Mouse (Mus musculus): ENCODE measurements around the gene Bbs9.

The Bbs9 gene

DNA sequence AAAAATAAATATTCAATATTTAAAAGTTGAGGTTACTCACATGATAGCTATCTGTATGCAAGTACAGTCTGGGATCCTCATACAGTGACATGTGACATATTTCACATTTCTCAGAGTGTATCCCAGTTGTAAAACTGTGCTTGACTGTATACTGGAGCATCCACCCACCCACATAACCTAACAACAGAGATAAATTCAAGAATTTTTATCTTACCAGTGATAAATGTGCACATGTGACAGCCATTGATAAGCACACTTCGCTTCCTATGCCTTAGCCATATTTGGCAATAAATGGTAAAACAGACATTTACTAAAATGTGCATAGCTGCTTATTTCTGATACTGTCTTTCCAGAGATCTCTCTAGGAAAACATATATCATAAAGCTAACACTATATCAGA, 330.5 kb downstream of the Bbs9 start:
- no peak for DNase-seq (ENCODE audit: low spot score in 2 of 2)

DNA sequence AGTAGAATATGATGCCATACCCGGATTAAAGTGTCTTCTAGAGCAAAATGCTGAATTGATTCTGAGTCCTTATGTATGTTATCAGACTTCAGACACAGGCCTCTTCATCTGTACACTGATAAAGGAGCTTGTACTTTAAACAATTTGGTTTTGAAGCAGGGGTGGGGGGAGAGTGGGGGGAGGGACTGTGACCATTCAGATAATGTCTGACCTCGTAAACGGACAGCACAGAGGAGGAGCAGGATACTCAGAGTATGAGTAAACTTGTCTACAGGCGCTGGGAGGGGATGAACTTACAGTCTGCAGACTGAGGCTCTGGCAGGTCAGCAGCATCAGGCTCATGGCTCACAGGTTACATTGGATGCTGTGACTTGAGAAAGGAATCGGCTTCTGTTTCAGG, 331.0 kb downstream of the Bbs9 start:
- no peak for DNase-seq (ENCODE audit: low spot score in 2 of 2)

DNA sequence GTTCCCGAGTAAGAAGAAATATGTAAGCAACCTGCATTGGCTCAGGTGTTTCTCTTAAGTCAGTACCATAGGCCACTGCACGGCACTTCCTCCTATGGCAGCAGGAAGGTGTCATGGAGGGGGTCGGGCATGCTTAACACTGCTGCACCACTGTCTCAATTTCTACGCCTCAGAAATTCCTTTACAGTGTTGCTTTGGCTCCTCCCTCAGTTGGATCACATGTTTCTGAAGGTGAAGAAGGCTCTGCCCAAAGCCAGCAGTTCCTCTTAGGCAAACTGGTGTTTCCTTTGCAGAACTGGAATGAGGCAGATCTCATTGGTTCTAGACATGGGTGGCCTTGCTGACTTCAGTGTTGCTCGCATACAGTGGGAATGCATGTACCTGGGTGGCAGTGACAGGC, 332.2 kb downstream of the Bbs9 start:
- no peak for DNase-seq (ENCODE audit: low spot score in 2 of 2)

DNA sequence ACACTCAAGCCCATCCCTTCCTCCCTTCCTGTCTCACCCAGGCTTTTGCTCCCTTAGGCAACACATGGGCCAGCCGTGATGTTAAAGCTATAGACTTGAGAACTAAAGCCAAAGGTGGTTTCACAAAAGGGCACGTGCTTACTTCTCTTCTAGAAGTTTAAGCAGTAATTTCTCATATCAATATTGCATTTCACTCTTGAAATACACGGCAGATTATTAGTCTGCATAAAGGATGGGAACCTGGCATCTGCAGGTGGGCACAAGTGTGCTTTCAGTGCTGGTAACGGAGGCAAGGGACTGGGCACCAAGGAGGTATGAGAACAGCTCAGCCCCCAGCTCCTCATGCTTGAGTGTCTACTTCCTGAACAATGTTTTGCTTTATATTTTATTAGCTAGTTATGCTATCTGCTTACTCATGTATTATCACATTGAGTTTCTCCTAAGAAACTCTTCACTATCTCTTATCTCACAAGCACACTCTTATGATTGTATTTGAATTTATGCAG, 334.2 kb downstream of the Bbs9 start:
- no peak for DNase-seq (ENCODE audit: low spot score in 2 of 2)

DNA sequence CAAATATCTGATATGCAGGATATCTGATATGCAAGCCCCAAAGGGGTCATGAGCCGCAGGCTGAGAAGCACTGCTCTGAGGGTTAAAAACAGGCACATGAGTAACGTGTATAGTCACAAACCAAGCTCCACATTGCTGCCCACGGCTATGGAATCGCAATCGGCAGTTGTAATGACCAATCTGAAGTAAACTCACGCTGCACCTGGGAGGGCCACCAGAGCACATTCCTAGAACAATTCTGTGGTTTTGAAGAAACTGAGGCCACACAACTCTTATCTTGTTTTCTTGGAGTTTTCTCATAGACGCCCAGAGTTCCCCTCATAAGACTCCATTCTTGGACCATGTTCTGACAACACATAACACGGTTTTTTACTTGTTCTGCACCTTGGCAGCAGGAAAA, 334.9 kb downstream of the Bbs9 start:
- no peak for DNase-seq (ENCODE audit: low spot score in 2 of 2)

DNA sequence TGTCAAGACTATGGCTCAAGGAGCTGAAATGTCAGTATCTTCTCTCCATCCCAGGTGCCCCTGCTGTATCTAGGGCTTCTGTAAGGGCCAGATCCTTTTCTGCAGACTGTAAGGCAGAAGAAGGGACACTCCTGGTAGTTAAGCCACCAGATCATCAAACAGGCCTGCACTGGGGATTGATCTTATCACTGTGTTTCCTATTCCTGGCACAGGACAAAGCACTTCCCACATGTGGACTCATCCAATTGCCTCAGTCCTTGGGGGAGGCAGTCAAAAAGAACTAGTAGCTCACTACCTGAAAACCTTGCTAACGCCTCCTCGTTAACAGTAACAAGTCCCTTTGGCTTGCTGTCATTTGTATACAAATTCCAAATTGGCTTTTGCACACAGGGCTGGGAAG, 336.4 kb downstream of the Bbs9 start:
- DNase-seq (ENCODE audit: low spot score in 2 of 2): no peak

DNA sequence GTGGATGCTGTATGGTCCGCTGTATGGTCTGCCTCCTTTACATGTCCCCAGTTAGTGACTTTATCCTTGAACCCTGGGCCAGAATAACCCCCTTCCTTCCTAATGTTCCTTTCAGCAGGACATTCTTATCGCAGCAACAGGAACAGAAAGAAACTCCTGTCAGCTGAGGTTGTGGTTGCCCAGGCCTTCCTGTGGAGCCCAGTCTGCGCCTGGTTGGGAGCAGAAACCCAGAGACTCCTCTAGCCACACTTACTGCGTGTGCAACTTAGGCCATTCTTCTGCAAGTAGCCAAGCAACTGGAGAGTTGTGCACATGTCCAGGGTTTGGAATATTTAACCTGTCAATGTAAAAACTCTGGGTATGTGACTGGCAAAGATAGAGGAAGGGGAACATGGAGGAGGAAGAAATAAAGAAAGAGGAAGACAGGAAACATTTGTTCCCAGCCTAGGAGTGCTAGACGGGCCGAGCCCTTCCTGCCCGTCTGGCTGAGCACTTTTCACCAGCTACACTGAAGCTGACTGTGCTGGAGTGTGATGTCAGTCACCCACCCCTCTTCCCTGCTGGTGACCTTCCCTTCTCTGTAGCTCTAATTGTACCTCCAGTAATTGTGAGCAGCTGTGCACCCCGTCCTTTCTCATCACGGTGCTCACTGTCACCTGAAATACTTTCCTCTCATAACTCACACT, 339.0 kb downstream of the Bbs9 start:
- no peak for DNase-seq (ENCODE audit: low spot score in 2 of 2)

DNA sequence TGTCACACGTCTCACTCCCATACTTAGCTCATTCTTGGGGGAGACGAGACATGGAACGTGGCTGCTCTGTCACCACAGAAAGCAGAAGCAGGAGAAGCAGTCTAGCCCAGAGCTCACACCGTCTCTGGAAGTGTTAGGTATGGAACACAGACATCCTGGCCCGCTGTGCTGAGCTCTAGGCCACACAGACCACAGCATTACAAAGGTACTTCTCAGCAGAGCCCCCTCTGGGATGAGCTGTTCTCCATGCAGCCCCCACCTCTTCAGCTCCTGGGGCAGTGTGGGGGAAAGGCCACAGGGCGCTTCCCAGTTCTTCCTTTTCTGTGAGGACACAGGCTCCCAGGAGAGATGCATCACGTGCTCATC, 339.6 kb downstream of the Bbs9 start:
- no peak for DNase-seq (ENCODE audit: low spot score in 2 of 2)

DNA sequence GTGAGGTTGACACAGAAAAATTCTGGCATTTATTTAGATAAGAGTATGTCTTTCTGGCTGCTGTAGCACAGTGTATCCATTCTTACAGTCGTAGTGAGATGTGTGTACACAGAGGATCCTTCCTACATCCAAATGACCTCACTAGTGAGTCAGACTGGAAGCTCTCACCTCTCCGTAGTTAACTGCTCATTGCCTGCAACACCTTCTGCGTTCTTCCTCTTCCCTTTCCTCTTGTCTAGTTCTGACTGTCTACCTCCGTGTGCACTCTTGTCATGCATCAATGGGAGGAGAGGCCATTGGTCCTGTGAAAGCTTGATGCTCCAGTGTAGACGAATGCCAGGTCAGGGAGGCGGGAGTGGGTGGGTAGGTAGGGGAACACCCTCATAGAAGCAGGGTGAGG, 344.0 kb downstream of the Bbs9 start:
- no peak for DNase-seq (ENCODE audit: low spot score in 2 of 2)

DNA sequence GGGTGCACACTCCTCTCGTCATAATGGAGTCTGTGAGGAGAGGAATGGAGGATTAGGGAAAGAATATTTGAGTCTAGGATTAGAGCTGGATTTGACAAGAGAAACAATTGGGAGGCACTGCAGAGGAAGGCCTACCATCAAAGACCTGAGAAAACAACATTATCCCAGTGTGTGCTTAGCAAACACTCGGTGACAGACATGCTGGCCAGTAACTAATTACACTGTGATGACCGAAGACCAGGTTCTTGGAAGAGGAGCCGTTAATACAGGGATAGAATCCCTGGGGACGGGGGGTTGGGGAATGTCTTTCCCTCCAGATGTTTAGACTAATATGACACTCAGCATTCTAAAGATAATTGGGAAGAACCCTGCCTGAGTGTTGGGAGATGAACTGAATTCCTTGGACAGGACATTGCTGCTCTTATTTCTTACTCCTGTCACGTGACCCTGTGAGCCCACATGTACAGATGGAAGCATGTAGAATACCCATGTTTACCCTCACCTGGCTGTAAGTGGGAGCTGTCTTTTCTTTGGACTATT, 345.2 kb downstream of the Bbs9 start:
- no peak for DNase-seq (ENCODE audit: low spot score in 2 of 2)

DNA sequence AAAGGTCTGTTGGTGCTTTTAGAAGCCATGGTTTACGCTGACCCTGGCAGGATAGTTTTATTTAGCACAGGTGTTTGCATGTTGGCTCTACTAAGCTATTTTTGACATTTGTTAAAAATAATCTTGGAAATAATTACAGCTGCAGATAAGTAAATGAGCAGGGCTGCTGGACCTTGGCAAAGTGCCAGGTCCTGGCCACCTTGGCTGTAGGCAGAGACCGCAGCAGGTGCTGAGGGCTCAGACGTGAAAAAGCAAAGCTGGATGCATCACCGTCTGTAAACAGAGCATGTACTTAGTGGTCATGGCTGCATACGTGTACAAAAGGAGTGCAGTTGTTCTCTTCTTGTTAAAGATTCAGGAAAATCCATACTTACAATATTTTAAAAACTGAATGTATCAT, 347.3 kb downstream of the Bbs9 start:
- no peak for DNase-seq (ENCODE audit: low spot score in 2 of 2)

DNA sequence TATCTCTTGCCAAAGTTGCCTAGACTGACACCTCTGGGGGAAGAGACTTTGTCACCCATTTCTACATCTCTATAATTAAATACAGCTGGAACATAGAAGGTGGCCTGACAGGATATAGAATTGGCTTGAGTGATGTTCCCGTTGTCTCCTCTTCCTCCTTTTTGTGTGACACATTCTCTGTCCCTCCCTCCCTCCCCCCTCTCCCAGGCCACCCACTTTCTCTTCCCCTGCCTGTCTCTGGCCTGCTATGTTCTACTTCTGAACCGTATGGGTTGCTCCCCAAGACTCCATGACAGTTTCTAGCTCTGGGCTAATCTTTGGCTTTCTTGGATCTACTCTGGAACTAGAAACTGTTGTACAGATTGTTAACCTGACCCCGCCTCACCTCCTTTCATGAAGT, 348.3 kb downstream of the Bbs9 start:
- no peak for DNase-seq (ENCODE audit: low spot score in 2 of 2)

DNA sequence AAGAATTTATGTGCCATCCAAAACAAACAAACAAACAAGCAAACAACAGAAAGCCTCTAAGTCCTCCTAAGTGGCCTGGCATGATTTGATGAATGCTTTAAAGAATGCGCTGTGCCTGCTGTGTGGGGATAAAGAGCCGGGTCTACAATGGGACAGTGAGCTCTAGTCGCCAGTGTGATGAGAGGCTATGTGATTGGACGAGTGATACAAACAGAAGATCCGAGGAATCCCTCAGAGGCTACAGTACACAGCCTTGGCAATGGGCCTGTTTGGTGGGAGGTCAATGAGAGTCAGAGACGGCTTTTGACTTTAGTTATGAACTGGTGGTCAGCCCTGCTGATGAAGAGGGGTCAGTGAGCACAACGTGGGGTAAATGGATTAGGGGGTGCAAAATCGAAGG, 349.4 kb downstream of the Bbs9 start:
- no peak for DNase-seq (ENCODE audit: low spot score in 2 of 2)

DNA sequence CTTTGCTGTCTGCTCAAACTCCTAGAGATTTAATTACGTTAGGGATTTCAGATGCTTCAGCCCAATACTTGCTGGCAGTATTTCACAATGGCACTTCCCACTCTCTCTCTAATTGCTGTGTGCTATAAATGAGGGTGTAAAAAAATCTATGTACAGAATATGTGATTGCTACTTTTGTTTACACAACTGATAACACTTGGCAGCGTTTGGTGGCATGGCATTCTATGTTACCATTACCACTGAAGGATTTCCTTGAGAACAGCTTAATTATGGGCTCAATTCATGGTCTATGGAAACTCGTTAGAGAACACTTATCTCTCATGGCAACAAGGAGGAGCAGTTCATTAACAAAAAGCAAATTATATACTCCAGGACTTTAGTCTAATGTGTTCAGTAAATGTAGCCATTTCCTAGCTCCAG, 351.1 kb downstream of the Bbs9 start:
- no peak for DNase-seq (ENCODE audit: low spot score in 2 of 2)

DNA sequence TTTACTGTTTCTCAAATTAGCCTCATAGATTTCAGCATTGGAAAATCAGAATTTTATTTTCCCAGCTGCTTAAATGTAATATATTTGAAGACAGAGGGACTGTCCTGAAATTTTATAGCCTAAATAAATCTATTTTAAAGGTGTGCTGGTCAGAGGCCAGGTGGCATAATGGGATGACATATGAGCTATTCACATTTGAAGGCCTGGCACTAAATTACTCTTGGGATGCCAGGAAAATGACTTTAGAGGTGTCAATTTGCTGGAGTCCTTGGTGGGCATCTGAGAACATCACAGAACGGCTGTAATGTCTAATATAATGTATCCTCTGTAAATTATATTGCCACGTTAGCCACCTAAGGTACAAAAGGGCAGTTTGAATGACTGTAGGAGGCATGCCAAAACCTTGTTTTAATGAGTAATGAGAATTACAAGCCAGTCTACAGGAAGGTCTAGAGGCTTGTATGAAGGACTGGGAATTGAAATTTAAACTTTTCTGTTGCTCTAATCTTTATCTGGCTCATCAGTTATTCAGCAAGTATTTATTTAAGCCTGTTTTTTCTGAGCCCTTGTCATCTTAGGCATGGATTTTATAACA, 351.8 kb downstream of the Bbs9 start:
- no peak for DNase-seq (ENCODE audit: low spot score in 2 of 2)

DNA sequence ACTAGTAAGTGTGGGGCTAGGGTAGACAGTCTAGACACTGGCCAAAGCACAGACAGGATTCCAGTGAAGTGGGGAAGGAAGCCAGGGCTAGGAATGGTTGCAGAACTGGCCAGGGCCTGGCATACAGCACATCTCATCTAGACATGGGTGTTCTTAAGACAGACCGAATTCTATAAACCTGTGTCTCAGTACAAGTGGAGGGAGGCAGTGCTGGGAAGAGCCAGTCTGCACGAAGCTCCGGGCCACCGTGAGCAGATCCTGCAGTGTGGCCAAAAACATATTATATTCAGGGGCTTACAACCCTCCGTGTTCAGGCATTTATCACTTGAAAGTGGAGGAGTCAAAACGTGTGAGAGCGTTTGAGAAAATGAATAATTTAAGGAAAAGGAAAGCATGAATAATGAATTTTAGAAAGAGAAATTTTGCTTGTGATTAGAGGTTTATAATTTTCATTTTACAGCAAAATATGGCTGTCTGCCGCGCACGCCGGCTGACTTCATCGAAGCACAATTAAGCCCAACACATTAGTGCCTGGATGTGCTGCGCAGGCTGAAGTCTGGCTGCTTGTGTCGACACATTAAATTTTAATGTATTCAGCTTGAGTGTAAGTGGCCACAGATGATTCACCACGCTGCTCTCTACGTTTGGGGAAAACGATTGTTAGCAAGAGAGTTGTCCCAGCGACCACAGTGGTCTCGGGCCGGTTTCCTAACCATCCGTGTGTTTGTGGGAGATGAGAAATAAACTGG, 353.9 kb downstream of the Bbs9 start:
- DNase-seq (ENCODE audit: low spot score in 2 of 2): no peak

DNA sequence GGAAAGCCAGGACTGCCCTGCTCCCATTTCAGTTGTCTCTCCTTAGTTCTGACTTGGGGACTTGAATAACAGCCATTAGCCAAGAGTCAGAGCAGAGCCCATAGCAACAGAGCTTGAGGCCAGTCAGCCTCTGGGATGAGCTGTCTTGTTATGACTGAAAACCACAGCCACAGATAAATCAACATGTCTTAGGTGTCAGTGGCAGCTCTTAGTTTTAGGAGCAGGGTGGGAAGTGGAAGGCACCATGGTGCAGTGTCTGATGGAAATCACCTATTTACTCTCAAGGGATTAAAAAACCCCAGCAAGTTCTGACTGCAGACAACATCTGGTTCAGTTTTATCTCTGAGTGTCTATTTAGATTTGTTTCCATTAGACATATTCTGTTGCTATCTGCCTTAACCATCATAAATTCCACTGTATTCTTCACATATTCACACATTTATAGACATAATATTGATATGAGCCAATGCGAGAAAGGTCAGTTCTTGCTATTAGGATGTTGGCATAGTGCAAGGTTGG, 359.5 kb downstream of the Bbs9 start:
- DNase-seq (ENCODE audit: low spot score in 2 of 2): no peak

DNA sequence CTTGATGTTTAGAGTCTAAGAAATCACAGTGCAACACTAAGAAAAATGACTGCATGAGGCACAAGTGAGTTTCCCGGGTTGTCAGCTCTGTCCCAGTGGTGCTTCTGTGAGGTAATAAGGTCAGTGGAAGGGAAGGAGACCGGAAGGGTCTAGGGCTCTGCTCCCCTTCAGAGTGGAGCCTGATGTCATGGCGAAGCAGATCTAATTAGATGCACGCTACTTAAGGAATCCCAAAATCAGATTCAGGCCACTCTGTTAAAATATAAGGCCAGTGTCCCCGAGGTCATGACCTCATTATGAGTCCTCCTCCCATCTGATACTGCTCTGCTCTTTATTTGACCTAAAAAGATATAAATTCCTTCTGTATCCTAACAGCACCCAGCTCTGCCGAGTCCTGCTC, 361.5 kb downstream of the Bbs9 start:
- no peak for DNase-seq (ENCODE audit: low spot score in 2 of 2)

DNA sequence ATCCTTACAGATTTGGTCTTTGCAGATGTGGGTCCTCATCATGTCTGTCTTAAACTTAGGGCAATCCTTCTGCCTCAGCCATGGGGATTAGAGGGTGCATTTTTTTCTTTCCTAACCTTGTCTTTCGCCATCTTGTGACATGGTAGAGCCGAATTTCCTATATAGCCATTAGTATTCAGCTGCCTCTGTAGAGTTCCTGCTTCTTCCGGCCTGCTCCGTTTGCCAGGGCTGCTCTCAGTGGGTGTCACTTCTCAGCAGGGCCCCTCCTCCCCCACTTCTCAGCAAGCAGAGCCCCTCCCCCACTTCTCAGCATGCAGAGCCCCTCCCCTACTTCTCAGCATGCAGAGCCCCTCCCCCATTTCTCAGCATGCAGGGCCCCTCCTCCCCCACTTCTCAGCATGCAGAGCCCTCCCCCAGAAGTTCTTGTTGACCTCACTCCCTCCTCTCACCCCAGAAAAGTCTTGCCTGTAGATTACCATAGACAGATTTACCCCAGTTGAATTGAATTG, 362.2 kb downstream of the Bbs9 start:
- DNase-seq (ENCODE audit: low spot score in 2 of 2): no peak

DNA sequence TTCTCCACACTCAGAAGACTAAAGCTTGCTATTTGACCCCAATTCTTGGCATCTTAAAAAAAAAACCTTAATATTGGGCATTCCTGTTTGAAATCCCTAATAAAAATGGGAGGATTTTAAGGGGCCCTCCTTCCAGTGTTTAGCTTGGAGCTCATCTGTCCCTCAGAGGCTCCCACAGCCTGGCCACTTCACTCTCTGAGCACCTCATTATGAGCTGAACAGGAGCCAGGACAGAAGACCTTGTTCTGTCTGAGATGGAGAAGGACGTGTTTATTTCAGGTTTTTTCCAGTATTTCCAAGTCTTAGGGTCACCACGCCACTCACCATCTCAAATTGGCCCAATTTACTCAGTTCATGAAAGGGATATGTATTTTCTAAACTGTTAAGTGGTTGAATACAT, 370.5 kb downstream of the Bbs9 start:
- DNase-seq (ENCODE audit: low spot score in 2 of 2): no peak

DNA sequence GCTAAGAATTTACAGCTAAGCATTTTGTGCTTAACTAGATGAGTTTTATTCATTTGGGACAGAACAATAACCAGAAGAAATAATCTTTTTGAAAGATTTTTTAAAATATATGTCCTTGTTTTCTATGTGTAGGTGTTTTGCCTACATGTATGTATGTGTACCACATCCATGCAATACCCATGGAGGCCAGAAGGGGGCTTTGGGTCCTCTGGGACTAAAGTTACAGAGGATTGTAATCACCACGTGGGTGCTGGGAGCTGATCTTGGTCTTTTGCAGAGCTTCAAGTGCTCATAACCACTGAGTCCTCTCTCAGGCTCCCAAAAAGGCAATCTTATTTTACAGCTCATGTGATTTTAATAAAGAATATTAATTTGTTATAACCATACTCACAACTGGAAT, 371.3 kb downstream of the Bbs9 start:
- DNase-seq (ENCODE audit: low spot score in 2 of 2): no peak

DNA sequence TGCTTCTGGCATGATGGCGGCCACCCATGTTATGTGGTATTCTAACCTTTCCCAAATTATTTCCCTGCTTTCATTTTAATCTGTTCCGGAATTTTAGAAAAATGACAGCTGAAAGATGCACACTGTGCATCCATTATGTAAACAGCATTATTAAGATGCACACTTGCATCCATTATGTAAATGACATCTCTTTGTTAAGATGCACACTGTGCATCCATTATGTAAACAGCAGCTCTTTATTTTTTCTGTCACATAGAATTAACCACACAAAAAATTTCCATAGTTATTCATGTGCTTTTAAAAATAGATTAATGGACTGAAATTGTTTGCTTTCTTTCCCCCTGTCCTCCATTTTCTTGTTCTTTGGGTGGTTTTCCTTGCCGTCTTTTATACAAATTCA, 373.3 kb downstream of the Bbs9 start:
- no peak for DNase-seq (ENCODE audit: low spot score in 2 of 2)
